Mouse (Mus musculus) kidney, postnatal 0 days (tissue): ENCODE measurements around the gene Sfxn5. TPM values are rescaled to one million over a fixed set of nuclear protein-coding genes. Genes with fewer than 3 reads are reported as not detected.

Source experiments
- ATAC-seq: fragments of 200-750 bp; cut with Nextera tagmentation; replicated peaks from 2 replicates; pipeline ENCODE4 v1.8.0; 2017; ENCODE audit warnings: low read depth, moderate number of reproducible peaks, moderate TSS enrichment, moderate library complexity; ENCODE audit not compliant: low FRiP score
- DNase-seq: peaks from one replicate; pipeline ENCODE4 v3.0.0-alpha.2; 2016; ENCODE audit warnings: low spot score
- H3K27ac ChIP-seq: fragments of 300-500 bp; sonication (generic); 2 replicates; pipeline ENCODE4 v1.5.1; 2014; ENCODE audit warnings: mild to moderate bottlenecking
- H3K27me3 ChIP-seq: fragments of 300-500 bp; sonication (generic); 2 replicates; pipeline ENCODE4 v1.6.1; 2014; ENCODE audit warnings: low read length, mixed read lengths; ENCODE audit not compliant: insufficient read depth
- H3K36me3 ChIP-seq: fragments of 300-500 bp; sonication (generic); 2 replicates; pipeline ENCODE4 v1.6.1; 2014; ENCODE audit warnings: low read length, mixed read lengths; ENCODE audit not compliant: insufficient read depth
- H3K4me1 ChIP-seq: fragments of 300-500 bp; sonication (generic); replicated peaks from 2 replicates; pipeline ENCODE4 v1.6.1; 2014; ENCODE audit warnings: antibody characterized with exemption, low read length, mixed read lengths; ENCODE audit not compliant: insufficient read depth
- H3K4me2 ChIP-seq: fragments of 300-500 bp; sonication (generic); 2 replicates; pipeline ENCODE4 v1.6.1; 2014; ENCODE audit warnings: mild to moderate bottlenecking, low read length, moderate library complexity, mixed read lengths
- H3K4me3 ChIP-seq: fragments of 300-500 bp; sonication (generic); replicated peaks from 2 replicates; pipeline ENCODE4 v1.5.1; 2014; ENCODE audit warnings: low read depth, low read length
- H3K9ac ChIP-seq: fragments of 300-500 bp; sonication (generic); 2 replicates; pipeline ENCODE4 v1.6.1; 2014; ENCODE audit warnings: low read depth, low read length
- H3K9me3 ChIP-seq: fragments of 300-500 bp; sonication (generic); replicated peaks from 2 replicates; pipeline ENCODE4 v1.6.1; 2016; ENCODE audit warnings: low read length, inconsistent platforms, mixed read lengths
- CTCF ChIP-seq: IDR thresholded peaks from 2 replicates; pipeline ENCODE4 v1.5.1; 2016; ENCODE audit warnings: antibody characterized with exemption, low read depth, mild to moderate bottlenecking, moderate library complexity
- WGBS: fragments of 180-500 bp; shearing (Covaris S2); extraction: QIAGEN DNeasy Blood & Tissue Kit; methylation state at CpG from one replicate; pipeline ENCODE4 v1.1.7; 2014; 5-methylcytosine and 5-hydroxymethylcytosine counted together
- polyA plus RNA-seq: library from polyadenylated mRNA; unstranded; fragments of >200 nt; fragmentation: Nextera tagmentation; extraction: Ambion mirVana; gene quantifications from 2 replicates; pipeline ENCODE4 v1.2.1, GENCODE M21; 2015

The Sfxn5 gene
- polyA plus RNA-seq, 1 experiment from 2014 or later: 15.7 TPM

DNA sequence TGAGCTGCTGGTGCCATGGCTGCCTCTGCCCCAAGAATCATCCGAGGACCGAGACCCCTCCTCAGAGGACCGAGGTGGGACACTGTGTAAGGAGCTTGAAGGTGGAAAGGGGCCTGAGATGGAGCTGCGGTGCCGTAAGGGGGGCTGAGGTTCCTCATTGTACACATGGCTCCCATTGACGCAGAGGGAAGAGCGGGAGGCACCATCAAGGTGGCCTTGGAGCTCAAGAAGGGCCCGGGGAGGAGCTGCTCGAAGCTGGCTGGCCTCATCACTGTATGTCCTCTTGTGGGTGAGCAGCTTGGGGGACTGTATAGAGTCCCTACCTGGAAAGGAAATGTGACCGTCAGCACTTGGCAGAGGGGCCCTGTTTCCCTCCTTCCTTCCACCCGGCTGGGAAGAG lies 14.9 kb upstream of the Sfxn5 start:
- ATAC-seq: no peak
- no peak for DNase-seq
- Histone ChIP-seq H3K4me1 (0 out of 2 replicates have a peak, but pooled peaks cover 5% of the 10 kb centered on the region), H3K4me3 (no peak overlapping the region), H3K4me2 (no peak overlapping the region), H3K9ac (no peak overlapping the region), H3K27ac (0 out of 2 replicates have a peak overlapping the region, but pooled peaks have one; percentile 42), H3K36me3 (0 out of 2 replicates have a peak, but pooled peaks cover 9% of the 10 kb centered on the region), H3K9me3 (no peaks in the 10 kb centered on the region), H3K27me3 (no peaks in the 10 kb centered on the region)
- no peak for TF ChIP-seq CTCF
- 96% methylated on average over 10 of the region's 11 CpGs for WGBS

GRCm38 (mm10) chr6:85346028-85346634 lies 12.9 kb upstream of the Sfxn5 start:
- no peaks in the 10 kb centered on the region for H3K9me3 ChIP-seq
- DNase-seq: peak; percentile 96
- H3K4me1 ChIP-seq: 0 out of 2 replicates have a peak, but pooled peaks cover 5% of the 10 kb centered on the region
- peak; percentile 67 for ATAC-seq
- peak; percentile 97 for TF ChIP-seq CTCF
- no peak overlapping the region for H3K4me3 ChIP-seq
- 43% methylated on average over 6 of the region's 6 CpGs for WGBS
- no peak overlapping the region for H3K4me2 ChIP-seq
- no peak overlapping the region for H3K27ac ChIP-seq
- H3K36me3 ChIP-seq: 0 out of 2 replicates have a peak, but pooled peaks cover 19% of the 10 kb centered on the region
- H3K9ac ChIP-seq: no peak overlapping the region
- no peaks in the 10 kb centered on the region for H3K27me3 ChIP-seq

- H3K4me1 ChIP-seq: 0 out of 2 replicates have a peak, but pooled peaks cover 5% of the 10 kb centered on the region
- H3K9ac ChIP-seq: no peak overlapping the region
- no peak for TF ChIP-seq CTCF
- H3K36me3 ChIP-seq: 0 out of 2 replicates have a peak, but pooled peaks cover 22% of the 10 kb centered on the region
- DNase-seq (no peak), ATAC-seq (no peak)
- H3K4me2 ChIP-seq: no peak overlapping the region
- no peak overlapping the region for H3K4me3 ChIP-seq
- H3K9me3 ChIP-seq: no peaks in the 10 kb centered on the region
- no peak overlapping the region for H3K27ac ChIP-seq
- no peaks in the 10 kb centered on the region for H3K27me3 ChIP-seq
Measured at GRCm38 (mm10) chr6:85344929-85345328, 11.7 kb upstream of the Sfxn5 start.

GRCm38 (mm10) chr6:85343027-85343426 lies 9.8 kb upstream of the Sfxn5 start:
- H3K36me3 ChIP-seq: 0 out of 2 replicates have a peak, but pooled peaks cover 21% of the 10 kb centered on the region
- H3K9ac ChIP-seq: no peak overlapping the region
- 77% methylated on average over 8 of the region's 8 CpGs for WGBS
- no peak overlapping the region for H3K4me3 ChIP-seq
- H3K9me3 ChIP-seq: no peaks in the 10 kb centered on the region
- no peak overlapping the region for H3K27ac ChIP-seq
- H3K4me2 ChIP-seq: no peak overlapping the region
- H3K27me3 ChIP-seq: no peaks in the 10 kb centered on the region
- no peaks in the 10 kb centered on the region for H3K4me1 ChIP-seq
- ATAC-seq (no peak), DNase-seq (no peak)
- TF ChIP-seq CTCF: no peak

DNA sequence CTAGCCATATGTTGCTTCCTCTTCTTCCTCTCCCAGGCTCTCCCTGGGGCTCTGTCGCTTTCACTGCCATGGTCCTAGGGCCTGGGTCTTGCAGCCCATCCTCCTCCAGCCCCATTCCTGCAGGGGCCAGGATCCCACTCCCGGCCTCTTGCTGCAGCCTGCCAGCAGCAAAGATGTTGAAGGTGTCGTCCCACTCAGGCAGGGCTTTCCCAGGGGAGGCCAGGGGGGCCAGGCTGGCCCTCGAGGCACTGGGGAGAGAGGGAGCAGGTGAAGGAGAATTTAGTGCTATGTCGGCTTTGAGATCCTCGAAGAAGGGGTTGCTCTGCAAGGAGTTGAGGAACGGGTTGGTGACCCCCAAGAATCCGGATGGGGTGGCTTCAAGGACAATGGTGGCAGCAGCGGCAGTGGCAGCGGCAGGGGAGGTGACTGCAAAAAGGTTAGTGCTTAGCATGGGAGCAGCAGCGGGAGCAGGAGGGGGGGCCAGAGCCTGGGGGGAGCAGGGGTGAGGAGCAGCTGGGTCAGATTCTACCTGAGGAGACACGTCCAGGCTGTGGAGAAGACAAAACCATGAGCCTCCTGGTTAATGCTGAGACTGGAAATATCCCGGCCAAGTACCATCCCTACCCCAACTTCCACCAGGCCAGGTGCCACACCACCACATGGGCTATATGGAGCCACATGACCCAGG lies 8.7 kb upstream of the Sfxn5 start:
- Histone ChIP-seq H3K4me3 (no peak overlapping the region), H3K9me3 (no peaks in the 10 kb centered on the region), H3K27ac (no peak overlapping the region), H3K4me1 (no peaks in the 10 kb centered on the region), H3K4me2 (no peak overlapping the region), H3K9ac (no peak overlapping the region), H3K27me3 (no peaks in the 10 kb centered on the region), H3K36me3 (0 out of 2 replicates have a peak, but pooled peaks cover 24% of the 10 kb centered on the region)
- DNase-seq (no peak), ATAC-seq (no peak)
- TF ChIP-seq CTCF: no peak
- 75% methylated on average over 13 of the region's 13 CpGs for WGBS

DNA sequence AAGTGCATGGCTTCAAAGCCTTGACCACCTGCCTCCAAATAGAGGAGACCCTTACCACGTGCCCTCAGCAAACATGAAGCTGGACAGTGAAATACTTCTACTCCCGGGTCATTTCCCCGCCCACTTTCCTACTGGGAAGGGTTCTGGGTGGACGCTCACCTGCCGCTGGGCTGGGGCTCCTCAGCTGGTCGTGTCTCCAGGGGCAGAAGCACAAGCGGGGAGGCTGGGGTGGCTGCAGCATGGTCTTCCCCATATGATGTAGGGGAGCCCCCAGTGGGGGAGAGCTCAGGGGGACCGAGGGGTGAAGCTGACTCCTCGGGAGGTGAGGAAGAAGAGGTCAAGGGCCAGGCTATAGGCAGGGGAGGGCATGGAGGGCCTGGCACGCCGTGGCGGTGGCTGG lies 7.0 kb upstream of the Sfxn5 start:
- no peak for TF ChIP-seq CTCF
- H3K4me2 ChIP-seq: no peak overlapping the region
- 68% methylated on average over 12 of the region's 12 CpGs for WGBS

More for the DNA sequence above, 7.0 kb upstream of the Sfxn5 start:
- Histone ChIP-seq H3K9me3 (no peaks in the 10 kb centered on the region), H3K27ac (no peak overlapping the region), H3K27me3 (no peaks in the 10 kb centered on the region), H3K36me3 (0 out of 2 replicates have a peak, but pooled peaks cover 25% of the 10 kb centered on the region), H3K4me3 (no peak overlapping the region), H3K4me1 (no peaks in the 10 kb centered on the region), H3K9ac (no peak overlapping the region)
- ATAC-seq (no peak), DNase-seq (no peak)
